Comparison of ENCODE assay signal across 9 mouse cellular contexts in the genomic region with DNA sequence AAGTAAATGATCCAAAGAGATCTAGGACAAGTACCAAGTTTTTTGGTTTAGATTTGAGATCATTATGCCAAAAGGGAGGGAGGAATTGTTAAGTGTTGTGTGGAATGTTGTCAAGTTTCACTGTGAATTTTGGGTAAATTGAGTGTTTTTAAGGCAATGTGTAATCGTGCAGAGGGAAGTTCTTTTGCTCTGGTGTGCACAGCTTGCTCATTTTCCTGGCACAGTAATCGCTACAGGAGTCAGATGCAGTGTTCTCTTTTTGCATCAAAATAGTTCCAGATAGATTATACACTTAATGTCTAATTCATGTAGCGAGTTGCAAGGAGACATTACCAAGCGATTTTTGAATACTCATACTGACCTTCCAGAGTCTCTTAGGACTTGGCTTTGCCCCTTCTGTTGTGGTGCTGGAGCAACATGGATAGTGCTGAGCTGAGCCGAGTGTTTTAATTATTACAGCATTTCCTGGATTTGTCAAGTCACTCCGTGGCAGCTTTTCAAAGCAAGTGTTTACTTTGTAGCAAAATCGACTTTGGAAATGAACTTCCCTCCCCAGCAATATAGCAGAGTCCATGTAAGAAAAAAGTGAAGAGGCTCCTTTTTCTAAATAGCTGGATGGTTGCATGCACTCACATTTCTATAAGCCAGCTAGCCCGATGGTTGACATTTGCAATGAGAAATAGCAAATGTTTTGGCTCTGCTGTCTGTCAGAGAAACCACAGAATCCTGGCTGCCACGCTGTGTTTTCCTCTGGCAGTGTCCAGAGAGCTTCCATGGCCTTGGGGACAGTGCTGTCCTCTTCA.
DNase-seq lines count a peak whose midpoint lies in the region; ATAC-seq and TF ChIP-seq lines count a peak whose summit lies in the region.
"Had no signal": no experiment of that assay in that cellular context is flagged by ENCODE, and none has a peak within 500 bp of the region (broad histone marks: within the 10 kb centered on the region; RNA-seq: fewer than 3 reads in every experiment).

No protein-coding gene starts in this region.

- H3K4me2 ChIP-seq in forebrain, postnatal 0 days (ENCODE audit: low read depth), result 0 out of 2 replicates have a peak overlapping the region, but pooled peaks have one; percentile 9
- H3K4me2 ChIP-seq in heart, embryonic 13.5 days, result peak overlapping the region; percentile 14; the same call in 1 of the 2 replicates
- H3K4me2 ChIP-seq in lung, embryonic 14.5 days, result 0 out of 2 replicates have a peak overlapping the region, but pooled peaks have one; percentile 23
- no peak overlapping the region for H3K4me2 ChIP-seq in hindbrain, embryonic 14.5 days (replicated peaks)
- no peak overlapping the region for H3K4me2 ChIP-seq in midbrain, embryonic 16.5 days (ENCODE audit: low read length)
- no peak overlapping the region for H3K4me2 ChIP-seq in hindbrain, embryonic 11.5 days (replicated peaks; ENCODE audit: low read depth, low read length)

- 29% methylated on average over 9 of the region's 9 CpGs for WGBS in forebrain, postnatal 0 days
- 77% methylated on average over 9 of the region's 9 CpGs for WGBS in forebrain, embryonic 10.5 days
- 49% methylated on average over 9 of the region's 9 CpGs for WGBS in heart, embryonic 13.5 days
- WGBS in lung, embryonic 14.5 days, result 24% methylated on average over 9 of the region's 9 CpGs
- 70% methylated on average over 9 of the region's 9 CpGs for WGBS in hindbrain, embryonic 14.5 days
- 59% methylated on average over 9 of the region's 9 CpGs for WGBS in midbrain, embryonic 16.5 days
- 69% methylated on average over 9 of the region's 9 CpGs for WGBS in hindbrain, embryonic 11.5 days

- H3K9me3 ChIP-seq in forebrain, postnatal 0 days (ENCODE audit: low read length), result no peaks in the 10 kb centered on the region
- H3K9me3 ChIP-seq in forebrain, embryonic 10.5 days, result no peaks in the 10 kb centered on the region
- H3K9me3 ChIP-seq in heart, embryonic 13.5 days, result no peaks in the 10 kb centered on the region
- no peaks in the 10 kb centered on the region for H3K9me3 ChIP-seq in lung, embryonic 14.5 days (ENCODE audit: low read depth, low read length)
- no peaks in the 10 kb centered on the region for H3K9me3 ChIP-seq in hindbrain, embryonic 14.5 days (ENCODE audit: control insufficient read depth, low read length)
- no peaks in the 10 kb centered on the region for H3K9me3 ChIP-seq in midbrain, embryonic 16.5 days (replicated peaks; ENCODE audit: control insufficient read depth, low read length, poor library complexity, severe bottlenecking)
- no peaks in the 10 kb centered on the region for H3K9me3 ChIP-seq in hindbrain, embryonic 11.5 days (ENCODE audit: control insufficient read depth, low read length)
- H3K9me3 ChIP-seq: G1E had no signal

- no peaks in the 10 kb centered on the region for H3K36me3 ChIP-seq in forebrain, postnatal 0 days (ENCODE audit: insufficient read depth)
- no peaks in the 10 kb centered on the region for H3K36me3 ChIP-seq in forebrain, embryonic 10.5 days (replicated peaks)
- H3K36me3 ChIP-seq in heart, embryonic 13.5 days, result no peaks in the 10 kb centered on the region
- no peaks in the 10 kb centered on the region for H3K36me3 ChIP-seq in lung, embryonic 14.5 days (ENCODE audit: insufficient read depth)
- H3K36me3 ChIP-seq in hindbrain, embryonic 14.5 days (replicated peaks; ENCODE audit: control insufficient read depth, insufficient read depth), result no peaks in the 10 kb centered on the region
- H3K36me3 ChIP-seq in midbrain, embryonic 16.5 days (ENCODE audit: control insufficient read depth, insufficient read depth, low read length), result no peaks in the 10 kb centered on the region
- no peaks in the 10 kb centered on the region for H3K36me3 ChIP-seq in hindbrain, embryonic 11.5 days (ENCODE audit: control insufficient read depth, insufficient read depth, low read length)
- H3K36me3 ChIP-seq: G1E had no signal

- H3K27me3 ChIP-seq in forebrain, postnatal 0 days (ENCODE audit: insufficient read depth, low read length), result no peaks in the 10 kb centered on the region
- no peaks in the 10 kb centered on the region for H3K27me3 ChIP-seq in forebrain, embryonic 10.5 days (ENCODE audit: poor library complexity, severe bottlenecking)
- no peaks in the 10 kb centered on the region for H3K27me3 ChIP-seq in heart, embryonic 13.5 days (replicated peaks)
- no peaks in the 10 kb centered on the region for H3K27me3 ChIP-seq in lung, embryonic 14.5 days (ENCODE audit: insufficient read depth, low read length)
- H3K27me3 ChIP-seq in hindbrain, embryonic 14.5 days (ENCODE audit: control insufficient read depth, insufficient read depth, low read length), result no peaks in the 10 kb centered on the region
- H3K27me3 ChIP-seq in midbrain, embryonic 16.5 days (ENCODE audit: control insufficient read depth, insufficient read depth, low read depth, low read length), result no peaks in the 10 kb centered on the region
- H3K27me3 ChIP-seq in hindbrain, embryonic 11.5 days (ENCODE audit: control insufficient read depth, insufficient read depth, low read length), result no peaks in the 10 kb centered on the region

- H3K9ac ChIP-seq in forebrain, postnatal 0 days, result no peak overlapping the region
- H3K9ac ChIP-seq in heart, embryonic 13.5 days, result no peak overlapping the region
- no peak overlapping the region for H3K9ac ChIP-seq in lung, embryonic 14.5 days
- H3K9ac ChIP-seq in hindbrain, embryonic 14.5 days, result no peak overlapping the region
- H3K9ac ChIP-seq in midbrain, embryonic 16.5 days (ENCODE audit: low read depth, low read length), result no peak overlapping the region
- H3K9ac ChIP-seq in hindbrain, embryonic 11.5 days (ENCODE audit: low read depth, low read length), result no peak overlapping the region

- no peak for TF ChIP-seq CTCF in forebrain, postnatal 0 days (IDR thresholded peaks at IDR 0.05; ENCODE audit: low read depth)
- TF ChIP-seq CTCF in lung, embryonic 14.5 days (IDR thresholded peaks at IDR 0.05; ENCODE audit: low read depth), result no peak

- peak; percentile 61 for ATAC-seq in forebrain, postnatal 0 days
- ATAC-seq in heart, embryonic 13.5 days (ENCODE audit: extremely low read depth, insufficient number of reproducible peaks, low FRiP score, low TSS enrichment), result no peak
- peak; percentile 79 for ATAC-seq in lung, embryonic 14.5 days (ENCODE audit: insufficient read depth)
- ATAC-seq in hindbrain, embryonic 14.5 days (ENCODE audit: low FRiP score), result no peak
- ATAC-seq in midbrain, embryonic 16.5 days, result no peak
- ATAC-seq in hindbrain, embryonic 11.5 days (ENCODE audit: low FRiP score), result no peak

- no peak overlapping the region for H3K4me3 ChIP-seq in forebrain, postnatal 0 days (ENCODE audit: low read depth, low read length)
- H3K4me3 ChIP-seq in forebrain, embryonic 10.5 days, result no peak overlapping the region
- no peak overlapping the region for H3K4me3 ChIP-seq in heart, embryonic 13.5 days
- H3K4me3 ChIP-seq in lung, embryonic 14.5 days (ENCODE audit: low read depth, low read length), result no peak overlapping the region
- no peak overlapping the region for H3K4me3 ChIP-seq in hindbrain, embryonic 14.5 days (replicated peaks; ENCODE audit: low read length)
- no peak overlapping the region for H3K4me3 ChIP-seq in midbrain, embryonic 16.5 days (ENCODE audit: low read depth, low read length)
- no peak overlapping the region for H3K4me3 ChIP-seq in hindbrain, embryonic 11.5 days (ENCODE audit: low read depth, low read length)

- peak; percentile 60 for DNase-seq in forebrain, postnatal 0 days
- no peak for DNase-seq in forebrain, embryonic 10.5 days (ENCODE audit: extremely low spot score, low spot score)
- DNase-seq in NIH3T3 (ENCODE audit: low read depth), result peak; percentile 18
- DNase-seq in lung, embryonic 14.5 days, result peak; percentile 88
- no peak for DNase-seq in hindbrain, embryonic 14.5 days (ENCODE audit: low spot score)
- no peak for DNase-seq in hindbrain, embryonic 11.5 days (ENCODE audit: low spot score)

- H3K27ac ChIP-seq in forebrain, postnatal 0 days (ENCODE audit: low read depth, low read length), result no peak overlapping the region
- H3K27ac ChIP-seq in forebrain, embryonic 10.5 days, result no peak overlapping the region
- H3K27ac ChIP-seq in heart, embryonic 13.5 days (replicated peaks), result no peak overlapping the region
- H3K27ac ChIP-seq in lung, embryonic 14.5 days (ENCODE audit: low read depth), result no peak overlapping the region
- H3K27ac ChIP-seq in hindbrain, embryonic 14.5 days, result no peak overlapping the region
- no peak overlapping the region for H3K27ac ChIP-seq in midbrain, embryonic 16.5 days (ENCODE audit: low read length)
- H3K27ac ChIP-seq in hindbrain, embryonic 11.5 days (ENCODE audit: low read depth, low read length), result no peak overlapping the region

- no peaks in the 10 kb centered on the region for H3K4me1 ChIP-seq in forebrain, postnatal 0 days (ENCODE audit: insufficient read depth)
- H3K4me1 ChIP-seq in forebrain, embryonic 10.5 days, result no peaks in the 10 kb centered on the region
- H3K4me1 ChIP-seq in heart, embryonic 13.5 days, result 0 out of 2 replicates have a peak, but pooled peaks cover 6% of the 10 kb centered on the region
- peaks cover 4% of the 10 kb centered on the region for H3K4me1 ChIP-seq in lung, embryonic 14.5 days (ENCODE audit: insufficient read depth)
- no peaks in the 10 kb centered on the region for H3K4me1 ChIP-seq in hindbrain, embryonic 14.5 days (replicated peaks; ENCODE audit: control insufficient read depth, insufficient read depth, low read length)
- H3K4me1 ChIP-seq in midbrain, embryonic 16.5 days (ENCODE audit: control insufficient read depth, insufficient read depth, low read length), result no peaks in the 10 kb centered on the region
- no peaks in the 10 kb centered on the region for H3K4me1 ChIP-seq in hindbrain, embryonic 11.5 days (replicated peaks; ENCODE audit: control insufficient read depth, insufficient read depth, low read length)

Comparison
In these comparisons a context has a peak if more than half of its experiments do, and no peak if none do; other contexts are left out.
1. DNase-seq: peak in forebrain, postnatal 0 days (single experiment), NIH3T3 (single experiment) and lung, embryonic 14.5 days (single experiment); none in forebrain, embryonic 10.5 days (single experiment), hindbrain, embryonic 14.5 days (single experiment) and hindbrain, embryonic 11.5 days (single experiment).
2. ATAC-seq: peak in forebrain, postnatal 0 days (single experiment) and lung, embryonic 14.5 days (single experiment); none in heart, embryonic 13.5 days (single experiment), hindbrain, embryonic 14.5 days (single experiment), midbrain, embryonic 16.5 days (single experiment) and hindbrain, embryonic 11.5 days (single experiment).
3. H3K4me2 ChIP-seq: peak in forebrain, postnatal 0 days (single experiment), heart, embryonic 13.5 days (single experiment) and lung, embryonic 14.5 days (single experiment); none in hindbrain, embryonic 14.5 days (single experiment), midbrain, embryonic 16.5 days (single experiment) and hindbrain, embryonic 11.5 days (single experiment).